Mouse (Mus musculus): ENCODE measurements around the gene Runx1.

Runx1 gene

DNA sequence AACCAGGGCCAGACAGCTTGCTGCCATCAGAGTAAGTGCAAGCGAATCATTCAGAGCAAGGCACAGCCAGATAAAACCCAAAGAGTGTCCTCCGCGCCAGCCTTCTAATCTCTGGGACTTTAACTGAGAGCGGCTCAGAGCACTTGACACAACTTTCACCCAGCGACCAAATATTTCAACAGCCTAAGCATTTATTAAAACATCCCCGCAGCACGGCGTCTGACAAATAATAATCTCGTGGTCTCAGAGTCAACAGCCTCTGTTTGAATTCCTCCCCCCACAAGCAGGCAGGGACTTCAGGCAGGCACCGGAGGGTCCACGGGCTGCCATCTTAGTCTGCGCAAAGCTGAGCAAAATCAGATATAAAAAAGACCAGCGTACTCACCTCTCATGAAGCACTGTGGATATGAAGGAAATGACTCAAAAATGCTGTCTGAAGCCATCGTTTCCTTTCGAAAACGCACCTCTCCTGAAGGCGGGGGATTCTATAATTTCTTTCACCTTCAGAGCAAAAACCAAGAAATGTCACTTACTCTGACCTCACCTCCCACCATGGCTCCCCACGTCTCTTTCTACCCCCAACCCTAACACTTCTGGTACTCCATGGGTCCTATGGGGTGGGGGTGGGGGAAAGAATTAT is 625 bp downstream of the Runx1 start:
- DNase-seq (ENCODE audit: low spot score): no peak

DNA sequence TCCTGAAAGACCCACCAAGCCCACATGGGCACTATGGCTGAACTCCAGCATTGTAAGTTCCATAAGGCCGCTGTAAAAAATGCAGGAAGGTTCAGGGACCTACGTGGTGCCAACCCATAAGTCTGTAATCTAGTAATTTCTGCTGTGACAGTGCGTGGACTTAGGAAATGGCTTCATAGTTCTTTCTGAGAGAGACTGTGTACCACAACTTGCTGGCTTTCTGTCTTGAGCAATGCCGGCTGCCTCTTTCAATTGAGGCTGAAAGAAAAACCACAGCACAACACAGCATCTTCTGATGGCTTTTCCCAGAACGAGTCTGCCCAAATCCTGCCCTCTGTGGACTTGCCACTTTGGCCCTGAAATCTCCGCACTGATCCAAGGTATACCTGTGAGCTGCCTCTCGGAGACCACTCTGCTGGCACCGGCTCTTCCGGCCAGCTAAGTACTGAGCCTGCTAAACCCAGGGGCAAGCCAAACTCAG is 1.2 kb downstream of the Runx1 start:
- no peak for DNase-seq (ENCODE audit: low spot score)

DNA sequence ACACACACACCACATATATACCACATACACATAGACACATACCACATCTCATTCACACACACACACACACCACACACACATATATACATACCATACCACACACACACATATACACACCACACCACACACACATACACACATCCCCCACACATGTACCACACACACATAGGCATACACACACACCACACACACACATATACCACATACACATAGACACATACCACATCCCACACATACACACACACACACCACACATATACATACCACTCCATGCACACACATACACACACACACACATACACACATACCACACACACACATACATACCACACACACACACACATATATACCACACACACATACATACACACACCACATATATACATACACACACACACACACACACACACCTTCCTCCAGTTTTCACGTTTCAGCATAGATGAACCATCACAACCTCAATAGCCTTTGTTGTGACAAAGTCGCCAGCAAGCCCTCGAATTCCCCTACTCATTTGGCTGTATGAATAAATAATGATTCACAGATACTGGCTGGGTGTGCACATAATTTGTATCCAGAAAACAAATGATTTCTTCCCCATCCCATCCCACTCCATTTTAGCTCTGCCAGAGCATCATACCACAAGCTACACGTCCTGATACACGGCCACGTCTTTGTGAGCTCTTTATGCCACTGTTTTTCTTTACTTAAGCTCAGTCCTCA is 1.8 kb downstream of the Runx1 start:
- DNase-seq (ENCODE audit: low spot score): no peak

DNA sequence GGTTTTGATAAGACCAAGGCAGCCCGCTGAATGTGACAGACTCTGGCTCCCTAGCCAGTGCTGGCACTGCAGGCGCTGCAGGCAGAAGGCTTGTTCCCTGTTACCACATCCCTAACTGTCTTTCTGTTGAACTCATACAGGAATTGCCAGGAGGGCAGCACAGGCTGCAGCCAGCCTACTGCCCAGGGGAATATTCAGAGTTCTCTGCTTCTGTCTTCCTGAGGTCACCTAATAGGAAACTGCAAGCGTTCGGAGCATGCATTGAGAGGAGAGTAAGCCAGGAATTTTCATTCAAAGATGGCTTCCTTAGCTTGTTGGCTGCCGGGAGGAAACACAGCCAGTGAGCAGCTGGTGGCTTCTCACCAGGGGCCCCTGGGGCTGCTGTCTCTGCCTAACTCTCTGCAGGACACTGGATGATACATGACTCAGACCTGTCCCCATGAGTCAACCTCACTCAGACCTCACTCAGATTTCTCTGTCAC is 2.5 kb downstream of the Runx1 start:
- DNase-seq (ENCODE audit: low spot score): no peak

DNA sequence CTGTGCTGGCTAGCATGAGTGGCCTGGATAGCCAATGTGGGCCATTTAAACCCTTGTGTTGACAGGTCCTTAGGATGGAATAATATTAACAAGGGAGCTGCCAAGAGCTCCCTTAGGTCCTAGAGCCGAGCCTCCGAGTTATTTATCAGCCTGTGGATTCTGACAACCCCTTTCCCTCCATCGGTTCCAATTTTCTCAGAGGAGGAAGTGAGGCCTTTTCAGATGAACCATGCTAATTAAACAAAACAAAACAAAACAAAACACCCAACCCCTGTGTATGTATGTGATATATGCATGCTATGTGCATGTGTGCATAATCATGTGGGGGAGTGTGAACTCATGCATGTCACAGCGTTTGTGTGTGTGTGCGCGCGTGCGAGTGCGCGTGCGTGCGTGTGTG is 3.3 kb downstream of the Runx1 start:
- no peak for DNase-seq (ENCODE audit: low spot score)

DNA sequence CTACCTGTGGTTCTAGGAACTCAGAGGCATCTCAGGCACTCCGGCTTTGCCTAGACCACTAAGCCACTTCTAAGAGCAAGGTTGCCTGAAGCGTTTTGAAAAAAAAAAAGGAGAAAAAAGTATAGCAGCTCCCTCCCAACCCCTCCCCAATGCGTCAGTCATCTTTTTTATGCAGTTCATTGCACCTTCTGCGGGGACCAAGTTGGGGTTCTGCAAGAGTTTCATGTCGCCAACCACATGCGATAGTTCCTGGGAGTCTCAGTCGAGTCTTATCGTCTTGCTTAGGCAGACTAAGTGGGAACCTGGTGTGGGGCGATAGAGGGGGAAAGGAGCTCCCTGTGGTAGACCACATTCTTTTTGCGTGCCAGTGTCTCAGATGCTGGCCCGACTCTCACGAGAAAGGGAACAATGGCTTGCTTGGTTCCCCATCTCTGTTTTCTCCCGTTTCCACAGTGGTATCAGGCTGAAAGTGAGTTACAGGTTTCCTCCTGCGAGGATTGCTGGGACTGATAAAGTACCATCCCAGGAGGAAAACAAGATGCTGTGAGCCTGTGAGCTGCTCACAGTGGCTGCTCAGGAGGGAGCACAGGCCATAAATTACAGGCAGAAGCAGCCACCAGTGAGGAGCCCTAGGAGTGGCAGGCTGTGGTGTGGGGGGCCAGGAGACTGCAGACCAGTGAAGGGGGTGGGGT is 3.9 kb downstream of the Runx1 start:
- DNase-seq (ENCODE audit: low spot score): no peak

DNA sequence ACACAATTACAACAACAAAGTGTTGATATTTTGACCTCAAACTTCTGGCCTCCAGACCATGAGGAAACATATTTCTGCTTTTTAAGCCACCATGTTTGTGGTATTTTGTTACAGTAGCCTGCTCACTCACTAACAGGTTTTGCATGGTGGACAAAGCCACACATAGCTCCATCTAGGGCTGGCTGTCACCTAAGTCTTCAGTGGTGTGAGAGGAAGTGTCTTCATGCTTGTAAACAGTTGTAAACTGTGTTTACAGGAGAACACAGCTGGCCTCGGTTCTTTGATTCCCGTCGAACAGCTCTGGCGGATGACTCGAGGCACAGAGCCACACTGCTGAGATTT is 4.4 kb downstream of the Runx1 start:
- no peak for DNase-seq (ENCODE audit: low spot score)

DNA sequence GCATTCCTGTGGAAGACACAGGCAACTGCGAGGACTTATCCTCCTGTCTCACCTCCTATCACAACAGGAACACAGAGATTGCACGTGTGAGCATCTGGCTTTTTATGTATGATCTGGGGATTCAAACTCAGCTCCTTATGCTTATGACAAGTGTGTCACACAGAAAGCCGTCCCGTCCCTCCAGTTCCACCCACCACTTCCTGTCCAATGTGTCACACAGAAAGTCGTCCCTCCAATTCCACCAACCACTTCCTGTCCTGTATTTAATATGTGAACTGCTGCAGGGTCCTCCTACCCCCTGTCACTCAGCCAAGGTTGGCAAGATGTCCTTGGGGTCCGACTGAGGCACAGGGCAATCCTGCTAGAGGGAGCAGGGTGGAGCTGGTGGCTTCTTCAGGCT is 5.5 kb downstream of the Runx1 start:
- no peak for DNase-seq (ENCODE audit: low spot score)

DNA sequence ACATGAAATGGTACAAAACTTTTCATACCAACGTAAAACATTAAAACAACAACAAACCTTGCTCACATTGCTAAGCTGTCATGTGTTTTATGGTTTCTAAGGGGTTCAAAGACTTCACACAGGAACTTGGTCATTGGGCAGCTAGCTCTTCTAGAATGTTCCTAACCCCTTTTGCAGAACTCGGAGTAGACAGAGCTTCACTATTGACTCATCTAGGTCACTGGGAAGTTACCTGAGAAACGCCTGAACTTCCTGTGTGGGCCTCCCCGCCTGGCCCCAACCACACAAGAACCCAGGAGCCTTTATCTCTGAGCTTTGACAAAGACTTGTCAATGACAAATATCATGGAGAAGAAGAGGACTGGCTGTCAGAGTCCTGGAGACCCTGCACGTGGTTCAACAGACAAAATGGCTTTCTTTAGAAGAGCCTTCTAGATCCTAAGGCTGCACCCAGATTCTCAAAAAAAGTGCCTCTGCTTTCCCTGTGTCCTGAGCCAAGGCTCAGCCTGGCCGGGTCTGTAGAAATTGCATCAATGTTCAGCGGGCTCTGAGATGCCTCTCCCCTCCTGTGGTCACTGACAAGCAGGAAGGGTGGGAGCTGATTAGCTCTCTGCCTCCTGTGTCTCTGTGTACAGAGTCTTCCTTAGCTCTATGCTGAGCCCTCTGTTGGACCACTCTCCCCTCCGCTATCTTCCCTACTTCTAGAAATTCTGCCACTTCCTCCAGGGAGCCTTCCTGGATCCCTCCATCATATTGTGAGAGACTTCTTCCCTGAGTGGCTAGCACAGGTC is 7.3 kb downstream of the Runx1 start:
- DNase-seq (ENCODE audit: low spot score): no peak

DNA sequence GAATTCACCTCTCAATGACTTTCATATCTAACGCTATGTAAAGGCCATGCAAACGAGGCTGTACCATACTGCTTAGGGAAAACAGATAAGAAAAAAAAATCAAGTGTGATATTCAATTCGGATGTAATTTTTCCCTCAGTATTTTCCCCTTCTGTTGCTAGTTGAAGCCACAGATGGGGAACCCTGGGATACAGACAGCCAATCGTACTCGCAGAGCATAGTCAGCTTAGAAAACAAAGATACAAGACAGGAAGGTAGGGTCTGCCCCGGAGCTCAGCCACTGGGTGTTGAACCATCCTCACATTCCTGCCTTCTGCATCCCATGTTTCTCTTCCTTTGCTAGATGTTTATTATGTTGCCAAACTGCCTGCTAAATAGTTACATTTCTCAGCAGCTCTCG is 9.9 kb downstream of the Runx1 start:
- no peak for DNase-seq (ENCODE audit: low spot score)

DNA sequence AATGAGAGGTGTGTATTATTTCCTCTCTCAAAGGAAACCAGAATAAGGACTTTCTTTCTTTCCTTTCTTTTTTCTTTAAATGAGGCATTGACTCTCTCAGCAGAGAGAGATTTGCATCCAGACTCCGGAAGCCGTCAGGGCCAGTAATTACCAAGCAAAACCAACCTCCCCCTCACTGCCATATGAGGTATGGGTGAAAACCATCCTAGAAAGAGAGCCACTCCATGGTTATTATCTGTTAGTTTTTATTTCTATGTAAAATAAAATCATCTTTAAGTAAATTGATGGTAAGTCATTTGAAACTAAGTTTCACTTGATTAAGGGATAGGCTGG is 10.8 kb downstream of the Runx1 start:
- DNase-seq (ENCODE audit: low spot score): no peak

DNA sequence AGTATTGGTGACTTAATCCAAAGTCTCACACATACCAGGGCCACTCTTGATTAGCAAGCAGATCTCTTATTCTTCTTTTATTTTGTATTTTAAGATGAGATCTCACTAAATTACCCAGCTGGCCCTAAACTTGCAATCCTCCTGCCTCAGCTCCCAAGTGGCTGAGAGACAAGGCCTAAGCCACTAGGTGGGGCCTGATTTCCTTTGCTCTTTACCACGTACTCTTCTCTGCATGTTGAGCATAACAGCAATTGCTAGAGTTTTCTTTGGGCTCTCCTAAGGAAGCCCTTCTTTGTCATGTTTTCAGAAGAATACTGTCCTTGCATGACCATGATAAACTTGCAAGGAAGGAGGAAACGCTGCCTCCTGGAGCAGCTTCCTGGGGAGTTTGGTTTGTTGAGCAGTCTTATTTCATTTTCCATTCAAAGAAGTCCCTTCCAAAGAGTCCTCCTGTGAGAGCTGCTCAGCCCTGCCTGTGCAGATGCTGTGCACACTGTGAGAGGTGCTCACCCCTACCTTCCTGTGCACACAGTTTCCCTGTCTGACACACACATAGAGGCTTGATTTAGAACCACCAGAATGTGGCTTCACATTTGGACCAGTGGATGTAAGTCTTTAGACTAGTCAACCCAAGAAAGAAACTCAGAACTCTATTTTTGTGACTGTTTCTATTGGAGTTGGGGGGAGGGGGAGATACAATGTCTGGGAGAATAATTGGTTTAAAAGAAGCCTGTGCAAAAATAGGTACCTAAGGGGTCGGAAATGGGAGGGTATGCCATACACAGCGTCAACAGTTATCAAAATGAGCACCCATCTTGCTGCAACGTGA is 11.4 kb downstream of the Runx1 start:
- no peak for DNase-seq (ENCODE audit: low spot score)

DNA sequence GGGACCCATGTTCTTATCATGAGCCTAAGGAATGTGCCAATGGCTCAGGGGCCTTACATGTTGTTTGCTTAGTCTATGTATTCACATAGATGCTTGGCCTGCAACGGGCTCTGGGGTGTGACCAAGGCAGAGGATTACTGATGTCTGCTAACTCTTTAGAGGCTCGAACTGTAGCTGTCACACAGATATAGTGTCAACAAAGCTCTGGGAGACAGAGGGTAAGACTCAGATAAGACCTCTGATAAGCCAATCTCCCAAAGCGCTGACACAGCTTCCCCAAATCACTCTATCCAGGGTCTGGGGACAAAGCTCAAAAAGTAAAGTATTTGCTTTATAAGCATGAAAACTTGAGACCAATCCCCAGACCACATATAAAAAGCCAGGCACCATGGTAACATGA is 13.5 kb downstream of the Runx1 start:
- DNase-seq (ENCODE audit: low spot score): no peak

DNA sequence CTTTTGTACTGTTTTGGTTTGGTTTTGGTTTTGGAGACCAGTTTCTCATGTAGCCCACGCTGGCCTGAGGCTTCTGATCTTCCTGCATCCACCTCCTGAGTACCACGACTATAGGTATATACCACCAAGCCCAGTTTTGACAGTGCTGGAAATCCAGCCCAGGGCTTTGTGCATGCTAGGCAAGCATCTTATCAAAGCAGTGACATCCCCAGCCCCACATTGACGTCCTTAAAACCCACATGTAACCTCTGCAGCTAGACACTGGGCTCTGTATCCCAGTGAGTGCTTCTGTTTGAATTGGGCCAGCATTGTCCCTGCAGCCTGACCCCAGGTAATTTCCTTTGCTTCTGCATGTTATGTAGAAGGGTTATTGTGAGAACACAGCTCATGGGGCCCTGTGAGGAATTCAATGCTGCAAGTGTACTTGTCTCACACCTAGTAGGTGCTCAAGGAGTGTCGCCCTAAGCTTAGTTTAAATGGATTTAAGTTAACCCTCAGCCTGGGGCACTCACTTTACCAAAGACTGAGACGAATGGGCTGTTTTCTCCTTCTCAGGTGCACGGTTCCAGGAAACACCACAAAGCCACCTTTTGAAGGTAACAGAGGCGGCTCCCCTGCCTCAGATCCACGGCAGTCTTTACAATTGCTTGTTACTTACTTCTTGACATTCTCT is 15.2 kb downstream of the Runx1 start:
- no peak for DNase-seq (ENCODE audit: low spot score)

DNA sequence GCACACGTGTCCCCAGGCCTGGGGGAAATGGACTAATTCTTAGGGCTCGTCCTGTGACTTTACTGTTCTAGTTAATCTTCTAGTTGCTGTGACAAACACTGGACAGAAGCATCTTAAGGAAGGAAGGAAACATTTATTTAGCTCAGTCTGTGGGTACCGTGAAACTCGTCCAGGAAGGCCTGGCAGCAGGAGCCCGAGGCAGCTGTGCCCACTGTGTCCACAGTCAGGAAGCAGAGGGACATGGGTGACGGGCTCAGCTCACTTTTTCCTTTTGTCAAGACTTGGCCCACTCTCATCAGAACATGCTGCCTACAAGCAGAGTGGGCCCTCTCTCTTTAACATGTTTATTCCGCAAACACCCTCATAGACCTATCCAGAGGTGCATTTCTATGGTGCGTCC is 18.2 kb downstream of the Runx1 start:
- DNase-seq (ENCODE audit: low spot score): no peak

DNA sequence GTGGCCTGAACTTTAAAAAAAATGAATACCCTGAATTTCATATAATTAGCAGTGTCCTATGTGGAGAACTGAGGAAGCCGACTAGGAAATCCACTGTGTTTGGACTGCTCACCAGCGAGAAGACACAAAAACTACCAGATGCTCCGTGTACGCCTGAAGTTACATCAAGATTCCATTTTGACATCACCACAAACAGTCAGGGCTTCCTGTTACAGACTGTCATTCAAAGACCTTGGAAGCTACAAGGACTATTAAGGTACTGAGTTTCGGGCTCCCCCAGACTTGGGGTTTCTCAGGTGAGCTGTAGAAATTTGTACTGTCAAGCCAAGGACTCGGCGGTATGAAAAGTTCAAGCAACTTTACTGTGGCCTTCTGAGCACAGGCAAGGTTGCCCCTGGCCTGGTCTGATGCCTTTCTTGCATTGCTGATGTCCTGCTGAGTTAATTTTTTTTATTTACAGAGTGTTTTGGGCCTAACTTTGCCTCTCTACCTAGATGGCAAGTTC is 22.8 kb downstream of the Runx1 start:
- no peak for DNase-seq (ENCODE audit: low spot score)

DNA sequence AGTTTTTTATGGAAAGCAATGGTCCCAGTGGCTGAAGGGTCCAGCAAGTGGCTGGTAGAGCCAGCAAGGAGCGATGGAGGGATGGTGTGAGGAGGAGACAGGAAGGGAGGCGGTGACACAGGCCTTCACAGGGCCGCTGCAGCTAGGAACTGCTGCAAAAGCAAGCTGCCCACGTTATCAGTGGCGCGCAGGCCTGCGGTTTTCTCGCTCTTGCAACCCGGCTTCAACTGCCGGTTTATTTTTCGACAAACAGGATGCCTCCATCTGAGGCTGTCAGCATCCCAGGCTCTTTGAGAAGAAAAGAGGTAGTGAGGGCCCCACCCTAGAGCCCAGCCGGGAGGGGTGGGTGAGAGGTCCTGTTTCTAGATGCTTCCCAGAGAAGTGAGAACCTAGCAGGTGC is 24.4 kb downstream of the Runx1 start:
- DNase-seq (ENCODE audit: low spot score): no peak

DNA sequence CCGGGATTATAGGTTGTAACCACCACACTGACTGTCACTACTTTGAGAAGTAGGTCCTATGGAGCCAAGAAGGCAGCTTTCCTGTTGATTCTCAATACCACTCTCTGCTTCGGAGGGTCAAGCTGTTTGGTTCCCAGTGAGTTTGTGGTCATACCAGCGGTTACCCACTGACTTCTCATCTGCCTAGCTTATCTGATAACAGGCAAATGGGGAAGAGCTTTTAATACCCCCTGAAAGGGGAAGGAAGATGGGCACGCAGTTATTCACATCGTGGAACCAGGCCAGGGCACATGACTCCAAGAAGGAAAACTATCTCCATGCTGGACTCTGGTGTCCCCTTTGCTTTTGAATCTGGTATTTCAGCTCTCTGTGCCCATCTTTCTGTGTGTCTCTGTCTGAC is 25.1 kb downstream of the Runx1 start:
- DNase-seq (ENCODE audit: low spot score): no peak

DNA sequence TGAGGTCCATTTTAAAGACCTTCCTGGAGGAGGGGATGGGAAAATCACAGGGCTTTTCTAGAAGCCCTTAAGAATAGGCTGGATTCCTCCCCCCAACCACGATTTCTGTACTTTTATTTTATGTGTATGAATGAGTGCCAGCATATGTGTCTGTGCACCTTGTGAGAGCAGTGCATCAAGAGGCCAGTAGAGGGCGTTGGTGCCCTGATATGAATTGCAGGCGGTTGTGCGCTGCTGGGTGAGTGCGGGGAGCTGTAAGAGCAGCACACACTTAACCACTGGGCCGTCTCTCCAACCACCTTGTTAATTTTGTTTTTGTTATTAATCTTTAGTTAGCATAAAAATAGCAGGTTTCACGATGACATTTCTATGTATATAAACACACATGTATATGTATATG is 26.0 kb downstream of the Runx1 start:
- DNase-seq (ENCODE audit: low spot score): no peak

DNA sequence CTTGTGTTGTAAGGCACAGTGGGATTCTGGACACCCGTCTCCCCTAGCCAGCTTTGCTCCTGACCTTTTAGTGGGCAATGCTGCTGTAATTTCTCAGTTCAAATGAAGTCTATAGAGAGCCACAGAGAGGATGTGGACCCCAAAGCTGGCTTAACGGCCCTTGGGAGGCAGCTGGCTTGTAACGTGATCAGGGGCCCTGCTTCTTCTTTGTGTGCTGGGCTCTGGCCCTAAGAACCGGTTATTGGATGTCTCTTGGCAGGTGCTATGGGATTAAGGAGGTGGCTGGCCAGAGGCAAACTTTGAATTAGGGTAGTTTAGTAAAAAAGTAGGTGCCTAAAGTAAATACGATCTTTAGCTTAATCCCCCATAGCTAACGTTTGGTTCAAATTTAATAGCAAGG is 31.8 kb downstream of the Runx1 start:
- no peak for DNase-seq (ENCODE audit: low spot score)

DNA sequence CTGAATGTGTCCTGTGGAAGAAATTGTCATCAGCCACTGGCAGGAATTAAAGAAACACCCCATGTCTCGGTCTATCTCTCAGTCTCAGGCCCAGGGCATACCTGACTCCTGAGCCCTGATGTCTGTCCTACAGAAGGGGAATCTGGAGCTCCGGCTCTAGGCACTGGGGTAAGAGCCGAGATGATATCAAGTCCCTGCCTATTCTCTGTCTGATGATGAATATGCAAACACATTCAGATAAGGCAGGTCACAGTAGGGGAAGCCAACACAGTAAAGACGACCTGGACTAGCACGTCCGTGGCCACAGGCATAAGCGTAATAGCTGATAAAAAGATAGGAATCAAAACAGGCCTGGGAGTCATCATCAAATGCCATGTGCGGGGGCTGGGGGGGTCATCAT is 32.2 kb downstream of the Runx1 start:
- no peak for DNase-seq (ENCODE audit: low spot score)
